In the genomic region with DNA sequence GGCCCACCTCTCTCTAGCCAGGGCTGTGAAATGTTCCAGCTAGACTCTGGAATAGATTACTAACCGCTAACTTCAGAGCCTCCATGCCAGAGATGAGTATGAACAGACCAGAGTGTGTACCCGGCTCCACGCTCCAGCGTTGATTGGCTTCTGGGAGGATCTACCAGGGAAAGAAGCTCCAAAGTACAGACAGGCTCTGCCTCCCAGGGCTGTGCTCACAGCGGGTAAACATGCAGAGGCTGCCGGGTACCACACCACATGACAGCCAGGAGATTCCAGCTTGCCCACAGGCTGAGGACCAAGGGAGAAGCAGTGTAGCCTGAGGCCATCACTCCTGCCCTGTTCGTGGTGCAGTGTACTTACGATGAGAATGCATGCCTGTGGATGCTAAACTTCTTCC, we compare ENCODE assay signal across 22 mouse cellular contexts. TPM values are rescaled to one million over a fixed set of nuclear protein-coding genes. Genes with fewer than 3 reads are reported as not detected.
DNase-seq lines count a peak whose midpoint lies in the region; ATAC-seq lines count a peak whose summit lies in the region.
"Had no signal": no experiment of that assay in that cellular context is flagged by ENCODE, and none has a peak within 500 bp of the region (broad histone marks: within the 10 kb centered on the region; RNA-seq: fewer than 3 reads in every experiment).

No protein-coding gene starts in this region.

- no peaks in the 10 kb centered on the region for H3K36me3 ChIP-seq in intestine, embryonic 16.5 days (ENCODE audit: control insufficient read depth, insufficient read depth, low read length)
- no peaks in the 10 kb centered on the region for H3K36me3 ChIP-seq in liver, embryonic 16.5 days (ENCODE audit: control insufficient read depth, insufficient read depth)
- H3K36me3 ChIP-seq: embryonic facial prominence, embryonic 15.5 days; forebrain, embryonic 10.5 days; heart, embryonic 10.5 days; hindbrain, embryonic 15.5 days; limb, embryonic 10.5 days; lung, embryonic 15.5 days; neural tube, embryonic 12.5 days; stomach, embryonic 15.5 days had no signal

- H3K9ac ChIP-seq in intestine, embryonic 16.5 days (ENCODE audit: low read depth, low read length): no peak overlapping the region
- H3K9ac ChIP-seq in liver, embryonic 16.5 days (ENCODE audit: low read depth, low read length): no peak overlapping the region
- H3K9ac ChIP-seq: embryonic facial prominence, embryonic 15.5 days; hindbrain, embryonic 15.5 days; lung, embryonic 15.5 days; neural tube, embryonic 12.5 days; stomach, embryonic 15.5 days had no signal

- no peak overlapping the region for H3K4me3 ChIP-seq in intestine, embryonic 16.5 days (ENCODE audit: low read length)
- H3K4me3 ChIP-seq in liver, embryonic 16.5 days (ENCODE audit: low read depth, low read length): no peak overlapping the region
- H3K4me3 ChIP-seq: embryonic facial prominence, embryonic 15.5 days; forebrain, embryonic 10.5 days; heart, embryonic 10.5 days; hindbrain, embryonic 15.5 days; limb, embryonic 10.5 days; lung, embryonic 15.5 days; megakaryocyte, embryonic 14.5 days; neural tube, embryonic 12.5 days; stomach, embryonic 15.5 days had no signal

- peaks cover 8% of the 10 kb centered on the region for H3K4me1 ChIP-seq in intestine, embryonic 16.5 days (ENCODE audit: control insufficient read depth, insufficient read depth, low read length)
- peaks cover 4% of the 10 kb centered on the region; the same call in 1 of the 2 replicates for H3K4me1 ChIP-seq in liver, embryonic 16.5 days (ENCODE audit: control insufficient read depth, low read depth, low read length)
- H3K4me1 ChIP-seq: heart, embryonic 10.5 days; hindbrain, embryonic 15.5 days; lung, embryonic 15.5 days; megakaryocyte, embryonic 14.5 days; neural tube, embryonic 12.5 days; stomach, embryonic 15.5 days had no signal

- no peaks in the 10 kb centered on the region for H3K9me3 ChIP-seq in intestine, embryonic 16.5 days (ENCODE audit: control insufficient read depth, low read length)
- no peaks in the 10 kb centered on the region for H3K9me3 ChIP-seq in liver, embryonic 16.5 days (replicated peaks; ENCODE audit: control insufficient read depth, low read length)
- H3K9me3 ChIP-seq: embryonic facial prominence, embryonic 15.5 days; forebrain, embryonic 10.5 days; heart, embryonic 10.5 days; hindbrain, embryonic 15.5 days; limb, embryonic 10.5 days; lung, embryonic 15.5 days; megakaryocyte, embryonic 14.5 days; neural tube, embryonic 12.5 days; stomach, embryonic 15.5 days had no signal

- no peaks in the 10 kb centered on the region for H3K27me3 ChIP-seq in intestine, embryonic 16.5 days (replicated peaks; ENCODE audit: control insufficient read depth, insufficient read depth, low read length)
- H3K27me3 ChIP-seq in liver, embryonic 16.5 days (ENCODE audit: control insufficient read depth, insufficient read depth, low read depth, low read length): no peaks in the 10 kb centered on the region
- H3K27me3 ChIP-seq: hindbrain, embryonic 15.5 days; lung, embryonic 15.5 days; neural tube, embryonic 12.5 days had no signal

- peak; percentile 52 for ATAC-seq in intestine, embryonic 16.5 days
- peak; percentile 85 for ATAC-seq in liver, embryonic 16.5 days (ENCODE audit: low read depth)
- no peak for ATAC-seq in megakaryocyte-erythroid progenitor cell, adult 5-6 weeks (replicated peaks; ENCODE audit: low FRiP score, low TSS enrichment, poor library complexity, severe bottlenecking)

- peak; percentile 93 for DNase-seq in kidney, adult 9 months
- peak; percentile 30 to 64 for DNase-seq in kidney, postnatal 4 days
- DNase-seq in MN1 (ENCODE audit: low spot score): no peak
- DNase-seq in lung, postnatal 36 days: no peak
- DNase-seq: adrenal gland, adult 2 months; embryo, embryonic 11 days; gastrocnemius, postnatal 25 days; heart, postnatal 10 days had no signal

- no peak overlapping the region for H3K4me2 ChIP-seq in intestine, embryonic 16.5 days (ENCODE audit: low read depth, low read length)
- no peak overlapping the region for H3K4me2 ChIP-seq in liver, embryonic 16.5 days (ENCODE audit: low read depth, low read length)
- H3K4me2 ChIP-seq: embryonic facial prominence, embryonic 15.5 days; hindbrain, embryonic 15.5 days; lung, embryonic 15.5 days; neural tube, embryonic 12.5 days; stomach, embryonic 15.5 days had no signal

- WGBS in intestine, embryonic 16.5 days: 66% methylated on average over 8 of the region's 8 CpGs
- WGBS in liver, embryonic 16.5 days (ENCODE audit: insufficient replicate concordance): 59% methylated on average over 8 of the region's 8 CpGs

- H3K27ac ChIP-seq in intestine, embryonic 16.5 days (ENCODE audit: low read length): no peak overlapping the region
- peak overlapping the region; percentile 16; the same call in 1 of the 2 replicates for H3K27ac ChIP-seq in liver, embryonic 16.5 days (ENCODE audit: low read length)
- H3K27ac ChIP-seq: embryonic facial prominence, embryonic 15.5 days; forebrain, embryonic 10.5 days; heart, embryonic 10.5 days; hindbrain, embryonic 15.5 days; limb, embryonic 10.5 days; lung, embryonic 15.5 days; neural tube, embryonic 12.5 days; stomach, embryonic 15.5 days had no signal

RNA-seq across cellular contexts. Expression of gene Dio3, which starts 48.1 kb away (rescaled TPM):
- 0.82 and 1.2 TPM in 2 replicates for polyA plus RNA-seq in intestine, embryonic 16.5 days (2015; fragmentation: Nextera tagmentation; extraction: Ambion mirVana)
- 0.17 and 0.28 TPM in 2 replicates for polyA plus RNA-seq in liver, embryonic 16.5 days (2015; fragmentation: Nextera tagmentation; extraction: Ambion mirVana)
- not detected in 2 replicates for total RNA-seq in megakaryocyte-erythroid progenitor cell, adult 5-6 weeks (2014; fragmentation: Nextera tagmentation)
- not detected in 2 replicates for total RNA-seq in megakaryocyte-erythroid progenitor cell, adult 5-6 weeks (2017)
- total RNA-seq: heart, postnatal 10 days; monocyte, adult 5-6 weeks had no signal
- polyA plus RNA-seq: thymus, postnatal 0 days had no signal

Comparison
In these comparisons a context has a peak if more than half of its experiments do, and no peak if none do; other contexts are left out.
1. DNase-seq: peak in kidney, adult 9 months (single experiment) and kidney, postnatal 4 days (2 of 2); none in MN1 (single experiment) and lung, postnatal 36 days (single experiment).